Mouse (Mus musculus) megakaryocyte, adult 5-6 weeks (primary cell): Measurements from ENCODE around the gene 1110017D15Rik. TPM values are rescaled to one million over a fixed set of nuclear protein-coding genes. Genes with fewer than 3 reads are reported as not detected.
A peak's percentile ranks its signal among the peaks of the same experiment; 100 is the strongest.

Experiments used
- ATAC-seq: 2 replicates; pipeline ENCODE4 v1.8.0; 2016; ENCODE audit warnings: mild to moderate bottlenecking, inconsistent platforms; ENCODE audit not compliant: poor library complexity, severe bottlenecking
- total RNA-seq, 2 experiments: library from RNA; stranded (forward) in 1 of 2; stranded (reverse) in 1 of 2; fragments of 153-499, 151-499 nt in 1 of 2; fragments of 221-1000, 200-1000 nt in 1 of 2; gene quantifications; 2 replicates each; pipeline versions ENCODE4 v1.2.3 to v1.2.4; 2015 to 2017

1110017D15Rik gene
- total RNA-seq (2015) (not detected in 2 replicates), total RNA-seq (2017) (not detected in 2 replicates)

- no peak for ATAC-seq
These were observed at the start of gene 1110017D15Rik for GRCm38 (mm10) chr4:41517233-41517632. TSS of gene 1110017D15Rik (minus strand) at chr4:41517333.

- ATAC-seq: no peak
These were observed 49.0 kb upstream of the 1110017D15Rik start for GRCm38 (mm10) chr4:41566123-41566522.

- no peak for ATAC-seq
These were observed 46.2 kb upstream of the 1110017D15Rik start for GRCm38 (mm10) chr4:41563297-41563696.

GRCm38 (mm10) chr4:41557092-41557491 lies 40.0 kb upstream of the 1110017D15Rik start:
- ATAC-seq: no peak

GRCm38 (mm10) chr4:41556311-41556953 lies 39.3 kb upstream of the 1110017D15Rik start:
- ATAC-seq: no peak

GRCm38 (mm10) chr4:41554994-41555663 lies 38.0 kb upstream of the 1110017D15Rik start:
- peak; percentile 48 for ATAC-seq

GRCm38 (mm10) chr4:41553116-41553515 lies 36.0 kb upstream of the 1110017D15Rik start:
- no peak for ATAC-seq

- peak; percentile 81 for ATAC-seq
These were observed 35.4 kb upstream of the 1110017D15Rik start for GRCm38 (mm10) chr4:41552529-41552928.

- no peak for ATAC-seq
These were observed 30.0 kb upstream of the 1110017D15Rik start for GRCm38 (mm10) chr4:41547086-41547485.

- no peak for ATAC-seq
These were observed 28.9 kb upstream of the 1110017D15Rik start for GRCm38 (mm10) chr4:41545985-41546384.

GRCm38 (mm10) chr4:41542136-41542535 lies 25.0 kb upstream of the 1110017D15Rik start:
- ATAC-seq: no peak

GRCm38 (mm10) chr4:41534866-41535265 lies 17.7 kb upstream of the 1110017D15Rik start:
- no peak for ATAC-seq

GRCm38 (mm10) chr4:41532420-41532819 lies 15.3 kb upstream of the 1110017D15Rik start:
- no peak for ATAC-seq

- no peak for ATAC-seq
These were observed 10.9 kb upstream of the 1110017D15Rik start for GRCm38 (mm10) chr4:41527996-41528395.

- no peak for ATAC-seq
These were observed 9.9 kb upstream of the 1110017D15Rik start for GRCm38 (mm10) chr4:41527076-41527475.

- no peak for ATAC-seq
These were observed 9.4 kb upstream of the 1110017D15Rik start for GRCm38 (mm10) chr4:41526553-41526952.

GRCm38 (mm10) chr4:41524829-41525228 lies 7.7 kb upstream of the 1110017D15Rik start:
- ATAC-seq: no peak

GRCm38 (mm10) chr4:41523839-41524238 lies 6.7 kb upstream of the 1110017D15Rik start:
- ATAC-seq: no peak

GRCm38 (mm10) chr4:41522788-41523187 lies 5.7 kb upstream of the 1110017D15Rik start:
- ATAC-seq: no peak

GRCm38 (mm10) chr4:41522136-41522535 lies 5.0 kb upstream of the 1110017D15Rik start:
- ATAC-seq: no peak

GRCm38 (mm10) chr4:41520641-41521040 lies 3.5 kb upstream of the 1110017D15Rik start:
- no peak for ATAC-seq

- ATAC-seq: no peak
These were observed 2.1 kb upstream of the 1110017D15Rik start for GRCm38 (mm10) chr4:41519195-41519594.
